Mouse (Mus musculus) Patski (cell line): ENCODE measurements at regions not wholly inside any gene's neighbourhood (a gene's known extent, or its start where the extent isn't known, plus 50 kb on each side); places are given as distances from the start of the nearest gene placed in this dataset.

ENCODE experiments used
- ATAC-seq: fragments of 100-300 bp; one replicate; pipeline ENCODE4 v1.8.0; 2021
- CTCF ChIA-PET: fragments of 350-600 bp; sonication (Branson Sonifier 250); formaldehyde crosslinking; loops from one replicate; lab custom pipeline; 2022; ENCODE audit warnings: inconsistent platforms; lab: Charles Lee
- POLR2A ChIA-PET: fragments of 350-600 bp; sonication (Branson Sonifier 250); formaldehyde crosslinking; loops from one replicate; lab custom pipeline; 2022; ENCODE audit warnings: antibody characterized with exemption, inconsistent platforms; lab: Charles Lee
- DNase-seq: peaks from one replicate; pipeline ENCODE4 v3.0.0-alpha.2; 2011; ENCODE audit warnings: low read depth, low spot score
- H3K27me3 ChIP-seq: fragments of 371-371 bp; one replicate; pipeline ENCODE4 v1.5.1; 2021
- CTCF ChIP-seq: fragments of 100-300 bp; IDR thresholded peaks from one replicate; pipeline ENCODE4 v1.5.1; 2021
- in situ Hi-C: fragments of 300-500 bp; cut with MboI; formaldehyde crosslinking; loops from 3 replicates; pipeline ENCODE4 v1.11.1; 2018; ENCODE audit warnings: low pct_unique_long_range_greater_than_20kb, mixed read lengths

DNA sequence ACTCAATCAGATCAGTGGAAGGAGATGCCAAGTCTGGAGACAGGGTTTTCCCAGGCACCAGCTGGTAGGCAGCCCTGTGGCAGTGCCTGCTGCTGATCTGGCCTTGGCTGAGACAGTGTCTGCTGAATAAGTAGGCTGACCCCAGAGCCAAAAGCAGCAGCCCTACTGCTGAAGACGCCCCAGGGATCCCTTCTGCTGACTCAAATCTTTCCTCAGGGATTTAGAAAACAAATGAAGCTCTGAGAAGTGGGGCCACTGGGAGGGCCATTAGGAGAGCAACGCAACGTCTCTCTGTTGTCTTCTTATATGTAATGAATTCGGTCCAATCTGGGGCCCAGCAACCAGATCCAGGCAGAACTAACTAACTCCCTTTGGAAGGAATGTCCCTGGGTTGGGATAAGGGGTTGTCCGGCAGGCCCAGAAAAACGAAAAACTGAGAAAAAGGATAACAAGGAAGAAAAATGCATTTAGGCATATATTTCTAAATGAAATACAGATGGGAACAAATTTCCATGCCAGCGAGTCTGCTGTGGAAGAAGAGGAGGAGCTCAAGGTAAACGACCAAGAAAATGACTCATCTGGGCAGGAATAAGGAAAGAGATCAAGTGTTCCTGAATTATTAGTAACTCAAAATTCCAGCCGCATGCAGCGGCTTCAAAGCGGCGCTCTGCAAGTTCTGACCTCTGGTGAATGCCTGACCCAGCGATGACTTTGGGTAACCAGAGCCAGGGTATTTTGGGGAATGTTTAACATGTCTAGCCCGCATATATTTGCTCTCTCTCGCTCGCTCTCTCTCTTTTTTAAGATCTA is 256.7 kb downstream of the Tgfb2 start:
- no peaks in the 10 kb centered on the region for H3K27me3 ChIP-seq
- POLR2A ChIA-PET: no interaction called here
- DNase-seq (no peak), ATAC-seq (peak; percentile 34)
- in situ Hi-C loops: no loop called here
- CTCF ChIA-PET: interaction anchor here (1.7 kb wide), 1 partner anchor 9 kb away, joined by 4 read pairs; no protein-coding TSS in a partner anchor
- no peak for TF ChIP-seq CTCF

GRCm38 (mm10) chr1:186447521-186447920 is 258.3 kb downstream of the Tgfb2 start:
- CTCF ChIA-PET: interaction anchor here (1.7 kb wide), 1 partner anchor 8 kb away, joined by 4 read pairs; no protein-coding TSS in a partner anchor
- H3K27me3 ChIP-seq: no peaks in the 10 kb centered on the region
- in situ Hi-C loops: no loop called here
- DNase-seq: no peak
- ATAC-seq: no peak
- TF ChIP-seq CTCF: no peak
- POLR2A ChIA-PET: interaction anchor here (0.6 kb wide), 1 partner anchor 191 kb away, joined by 3 read pairs; no protein-coding TSS in a partner anchor

DNA sequence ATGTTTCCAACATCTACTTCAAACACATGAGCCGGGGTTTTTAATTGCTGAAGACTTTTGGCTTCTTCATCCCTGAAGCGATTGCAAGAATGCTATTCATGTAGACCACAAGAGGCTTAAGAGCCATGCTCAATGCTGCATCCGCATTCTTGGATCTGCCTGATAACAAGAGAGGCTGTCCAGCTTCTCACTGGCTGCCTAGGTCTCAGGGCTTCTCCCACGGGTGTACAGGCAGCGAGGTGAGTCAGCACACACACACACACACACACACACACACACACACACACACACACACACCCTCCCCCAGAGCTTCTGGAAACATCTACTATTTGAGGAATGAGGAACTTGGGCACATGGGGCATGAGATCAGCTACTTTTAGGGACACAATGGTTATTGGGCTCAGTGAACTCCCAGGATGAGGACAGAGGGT is 261.1 kb downstream of the Tgfb2 start:
- peak; percentile 71 for DNase-seq
- in situ Hi-C loops: no loop called here
- POLR2A ChIA-PET: interaction anchor here (0.6 to 0.7 kb wide), 4 partner anchors 51 to 231 kb away, joined by 3 read pairs; no protein-coding TSS in a partner anchor
- CTCF ChIA-PET: interaction anchor here (1.1 to 2.1 kb wide), 3 partner anchors 12 to 35 kb away, joined by 3 to 5 read pairs (median 4); no protein-coding TSS in a partner anchor
- no peaks in the 10 kb centered on the region for H3K27me3 ChIP-seq
- peak; percentile 92 for ATAC-seq
- TF ChIP-seq CTCF: no peak

GRCm38 (mm10) chr1:186442160-186442559 is 263.6 kb downstream of the Tgfb2 start:
- no peaks in the 10 kb centered on the region for H3K27me3 ChIP-seq
- in situ Hi-C loops: no loop called here
- no peak for ATAC-seq
- ChIA-PET CTCF (no interaction called here), POLR2A (no interaction called here)
- TF ChIP-seq CTCF: no peak
- DNase-seq: no peak

GRCm38 (mm10) chr1:186435336-186435972 is 270.3 kb downstream of the Tgfb2 start:
- TF ChIP-seq CTCF: no peak
- no peak for DNase-seq
- POLR2A ChIA-PET: no interaction called here
- CTCF ChIA-PET: no interaction called here
- in situ Hi-C loops: no loop called here
- no peaks in the 10 kb centered on the region for H3K27me3 ChIP-seq
- ATAC-seq: no peak

DNA sequence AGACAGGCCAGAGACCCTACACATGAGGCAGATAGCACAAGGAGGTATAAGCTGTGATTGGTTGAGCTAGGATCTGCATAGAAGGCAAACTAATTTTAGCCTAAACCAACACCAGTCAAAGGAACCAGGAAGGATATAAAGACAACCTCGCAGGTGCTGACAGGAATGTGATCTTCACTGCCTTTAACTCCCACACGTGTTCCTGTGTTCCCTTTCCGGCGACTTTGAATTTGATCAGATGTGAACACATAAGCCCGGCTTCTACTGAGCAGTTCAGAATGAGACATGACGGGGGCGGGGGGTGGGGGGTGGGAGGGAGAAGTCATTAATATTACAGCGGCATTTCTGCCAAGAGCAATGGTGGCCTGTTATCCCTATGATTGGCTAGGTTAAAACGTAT is 271.0 kb downstream of the Tgfb2 start:
- ATAC-seq: no peak
- TF ChIP-seq CTCF: no peak
- no peak for DNase-seq
- in situ Hi-C loops: no loop called here
- no peaks in the 10 kb centered on the region for H3K27me3 ChIP-seq
- ChIA-PET POLR2A (no interaction called here), CTCF (interaction anchor here (1.0 kb wide), 1 partner anchor 13 kb away, joined by 3 read pairs; no protein-coding TSS in a partner anchor)

DNA sequence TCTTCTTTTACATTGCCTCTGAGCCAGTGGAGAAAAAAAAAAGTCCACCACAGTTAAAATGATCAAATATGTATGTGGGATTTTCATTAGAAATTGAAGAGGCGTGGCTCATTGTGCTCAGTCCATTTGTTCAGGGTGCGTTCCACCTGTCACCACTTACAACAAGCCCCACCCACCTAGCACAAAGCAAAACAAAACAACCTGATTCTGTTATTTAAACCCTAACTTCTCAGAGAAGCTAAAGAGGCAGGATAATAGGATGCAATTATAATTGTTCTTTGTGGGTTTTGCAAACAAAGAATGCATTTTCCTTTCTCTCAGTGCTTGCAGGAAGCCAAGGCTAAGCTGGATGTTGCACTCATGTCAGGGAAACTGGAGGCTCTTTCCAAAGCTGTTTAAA is 271.8 kb downstream of the Tgfb2 start:
- POLR2A ChIA-PET: no interaction called here

GRCm38 (mm10) chr1:186433169-186433665 is 272.6 kb downstream of the Tgfb2 start:
- ChIA-PET POLR2A (interaction anchor here (0.6 kb wide), 3 partner anchors 9 to 252 kb away, joined by 4 read pairs; no protein-coding TSS in a partner anchor), CTCF (interaction anchor here (1.2 to 1.7 kb wide), 2 partner anchors 11 to 25 kb away, joined by 3 to 4 read pairs; no protein-coding TSS in a partner anchor)
- no peaks in the 10 kb centered on the region for H3K27me3 ChIP-seq
- ATAC-seq (no peak), DNase-seq (no peak)
- in situ Hi-C loops: no loop called here
- TF ChIP-seq CTCF: no peak

More for the DNA sequence above, 271.8 kb downstream of the Tgfb2 start:
- DNase-seq (no peak), ATAC-seq (no peak)
- no peak for TF ChIP-seq CTCF
- in situ Hi-C loops: no loop called here
- H3K27me3 ChIP-seq: no peaks in the 10 kb centered on the region
- CTCF ChIA-PET: interaction anchor here (1.0 to 1.7 kb wide), 3 partner anchors 10 to 26 kb away, joined by 3 to 4 read pairs (median 3); no protein-coding TSS in a partner anchor

DNA sequence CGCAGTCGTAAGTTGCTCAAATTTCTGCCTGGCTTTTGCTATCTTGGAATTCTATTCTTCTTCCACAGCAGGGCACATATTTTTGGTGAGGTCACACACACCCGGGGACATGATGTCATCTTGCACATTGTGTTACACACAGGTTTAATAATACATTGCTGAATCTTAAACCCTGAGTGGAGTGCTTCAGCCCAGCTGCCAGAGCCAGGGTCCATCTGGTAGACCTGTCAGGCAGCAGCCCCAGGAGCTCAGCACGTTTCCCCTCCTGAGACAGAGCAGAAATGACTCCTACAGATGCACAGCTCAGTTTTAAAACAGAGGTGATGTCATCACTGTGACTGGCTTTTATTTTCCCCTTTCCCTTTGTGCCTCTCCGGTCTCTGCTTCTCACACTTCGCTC is 280.4 kb downstream of the Tgfb2 start:
- POLR2A ChIA-PET: no interaction called here

DNA sequence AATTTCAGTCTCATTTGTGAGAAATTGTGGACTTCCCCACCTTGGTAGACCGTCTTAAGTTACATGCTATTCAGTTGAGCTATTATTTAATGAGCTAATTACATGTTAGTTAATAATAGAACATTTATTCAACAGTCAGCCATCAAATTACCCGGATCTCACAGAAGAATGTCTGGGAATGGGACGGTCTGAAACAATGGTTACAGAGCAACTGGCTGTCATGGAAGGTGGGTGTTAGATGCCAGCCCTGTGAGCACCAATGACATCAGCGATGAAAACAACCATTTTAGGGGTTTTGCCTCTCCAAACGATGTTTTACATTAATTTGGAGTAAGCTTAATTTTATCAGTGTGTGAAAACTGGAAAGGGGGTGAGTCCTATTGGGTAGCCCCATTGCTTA is 281.7 kb downstream of the Tgfb2 start:
- in situ Hi-C loops: no loop called here
- no peaks in the 10 kb centered on the region for H3K27me3 ChIP-seq
- no peak for TF ChIP-seq CTCF
- ChIA-PET POLR2A (interaction anchor here (0.6 kb wide), 1 partner anchor 9 kb away, joined by 4 read pairs; no protein-coding TSS in a partner anchor), CTCF (no interaction called here)
- no peak for ATAC-seq
- DNase-seq: no peak

More for the DNA sequence above, 280.4 kb downstream of the Tgfb2 start:
- ATAC-seq (no peak), DNase-seq (no peak)
- no peak for TF ChIP-seq CTCF
- no peaks in the 10 kb centered on the region for H3K27me3 ChIP-seq
- in situ Hi-C loops: no loop called here
- CTCF ChIA-PET: interaction anchor here (0.9 kb wide), 2 partner anchors 13 to 22 kb away, joined by 3 read pairs; no protein-coding TSS in a partner anchor
